Mouse (Mus musculus) cortical plate, adult 2 months (tissue): ENCODE results near the gene Gm49322.

ENCODE experiments used
- CTCF ChIP-seq: fragments of 200-500 bp; IDR thresholded peaks from 2 replicates; pipeline ENCODE4 v1.5.1; 2011; ENCODE audit warnings: mild to moderate bottlenecking, control low read depth, low read length; ENCODE audit not compliant: insufficient read depth; ENCODE audit errors: extremely low read depth
- POLR2A ChIP-seq: fragments of 200-500 bp; IDR thresholded peaks from 2 replicates; pipeline ENCODE4 v1.6.1; 2011; ENCODE audit warnings: mild to moderate bottlenecking, low read length, control low read depth; ENCODE audit not compliant: insufficient read depth; ENCODE audit errors: extremely low read depth

- TF ChIP-seq CTCF: no peak
- no peak for TF ChIP-seq POLR2A
These were observed 15.8 kb downstream of the Gm49322 start for GRCm38 (mm10) chr10:80621690-80621939.
